Mouse (Mus musculus): ENCODE results near the gene Gm20388. TPM values are rescaled to one million over a fixed set of nuclear protein-coding genes. Genes with fewer than 3 reads are reported as not detected.
A peak's percentile ranks its signal among the peaks of the same experiment; 100 is the strongest.

Gm20388 gene
- polyA plus RNA-seq, 1 experiment from 2014 or later = 1.4 TPM

GRCm38 (mm10) chr8:121174178-121174577 is 1263.5 kb downstream of the Gm20388 start:
- no peak for ATAC-seq (ENCODE audit: low read depth)
- Histone ChIP-seq H3K36me3 (ENCODE audit: control insufficient read depth, insufficient read depth) (no peaks in the 10 kb centered on the region), H3K4me1 (ENCODE audit: control insufficient read depth, low read depth, low read length) (no peaks in the 10 kb centered on the region), H3K27me3 (ENCODE audit: control insufficient read depth, insufficient read depth, low read depth, low read length) (no peaks in the 10 kb centered on the region), H3K9me3 (replicated peaks; ENCODE audit: control insufficient read depth, low read length) (no peaks in the 10 kb centered on the region), H3K27ac (ENCODE audit: low read length) (no peak overlapping the region), H3K4me3 (ENCODE audit: low read depth, low read length) (no peak overlapping the region), H3K9ac (ENCODE audit: low read depth, low read length) (no peak overlapping the region), H3K4me2 (ENCODE audit: low read depth, low read length) (no peak overlapping the region)
- WGBS (ENCODE audit: insufficient replicate concordance) = 55% methylated on average over 10 of the region's 10 CpGs

GRCm38 (mm10) chr8:121174721-121175539 is 1264.3 kb downstream of the Gm20388 start:
- H3K4me1 ChIP-seq (ENCODE audit: control insufficient read depth, low read depth, low read length) = no peaks in the 10 kb centered on the region
- no peak overlapping the region for H3K27ac ChIP-seq (ENCODE audit: low read length)
- no peak overlapping the region for H3K9ac ChIP-seq (ENCODE audit: low read depth, low read length)
- H3K27me3 ChIP-seq (ENCODE audit: control insufficient read depth, insufficient read depth, low read depth, low read length) = no peaks in the 10 kb centered on the region
- H3K4me2 ChIP-seq (ENCODE audit: low read depth, low read length) = no peak overlapping the region
- no peaks in the 10 kb centered on the region for H3K9me3 ChIP-seq (replicated peaks; ENCODE audit: control insufficient read depth, low read length)
- H3K4me3 ChIP-seq (ENCODE audit: low read depth, low read length) = no peak overlapping the region
- ATAC-seq (ENCODE audit: low read depth) = no peak
- WGBS (ENCODE audit: insufficient replicate concordance) = 64% methylated on average over 29 of the region's 30 CpGs
- H3K36me3 ChIP-seq (ENCODE audit: control insufficient read depth, insufficient read depth) = no peaks in the 10 kb centered on the region

- 63% methylated on average over 8 of the region's 8 CpGs for WGBS (ENCODE audit: insufficient replicate concordance)
- no peaks in the 10 kb centered on the region for H3K4me1 ChIP-seq (ENCODE audit: control insufficient read depth, low read depth, low read length)
- H3K36me3 ChIP-seq (ENCODE audit: control insufficient read depth, insufficient read depth) = no peaks in the 10 kb centered on the region
Measured at GRCm38 (mm10) chr8:121175540-121176090, 1265.0 kb downstream of the Gm20388 start.

GRCm38 (mm10) chr8:121176291-121176690 is 1265.7 kb downstream of the Gm20388 start:
- no peaks in the 10 kb centered on the region for H3K9me3 ChIP-seq (replicated peaks; ENCODE audit: control insufficient read depth, low read length)
- H3K27ac ChIP-seq (ENCODE audit: low read length) = no peak overlapping the region
- H3K4me2 ChIP-seq (ENCODE audit: low read depth, low read length) = no peak overlapping the region
- ATAC-seq (ENCODE audit: low read depth) = no peak
- no peaks in the 10 kb centered on the region for H3K4me1 ChIP-seq (ENCODE audit: control insufficient read depth, low read depth, low read length)
- H3K36me3 ChIP-seq (ENCODE audit: control insufficient read depth, insufficient read depth) = no peaks in the 10 kb centered on the region
- H3K27me3 ChIP-seq (ENCODE audit: control insufficient read depth, insufficient read depth, low read depth, low read length) = no peaks in the 10 kb centered on the region
- no peak overlapping the region for H3K4me3 ChIP-seq (ENCODE audit: low read depth, low read length)
- no peak overlapping the region for H3K9ac ChIP-seq (ENCODE audit: low read depth, low read length)
- 11% methylated on average over 3 of the region's 3 CpGs for WGBS (ENCODE audit: insufficient replicate concordance)

More at GRCm38 (mm10) chr8:121175540-121176090, 1265.0 kb downstream of the Gm20388 start:
- no peak overlapping the region for H3K9ac ChIP-seq (ENCODE audit: low read depth, low read length)
- no peak overlapping the region for H3K27ac ChIP-seq (ENCODE audit: low read length)
- H3K4me3 ChIP-seq (ENCODE audit: low read depth, low read length) = no peak overlapping the region
- H3K4me2 ChIP-seq (ENCODE audit: low read depth, low read length) = no peak overlapping the region
- no peaks in the 10 kb centered on the region for H3K27me3 ChIP-seq (ENCODE audit: control insufficient read depth, insufficient read depth, low read depth, low read length)
- ATAC-seq (ENCODE audit: low read depth) = no peak
- no peaks in the 10 kb centered on the region for H3K9me3 ChIP-seq (replicated peaks; ENCODE audit: control insufficient read depth, low read length)

GRCm38 (mm10) chr8:121180474-121181284 is 1270.0 kb downstream of the Gm20388 start:
- H3K4me2 ChIP-seq (ENCODE audit: low read depth, low read length) = no peak overlapping the region
- 73% methylated on average over 21 of the region's 21 CpGs for WGBS (ENCODE audit: insufficient replicate concordance)
- no peaks in the 10 kb centered on the region for H3K4me1 ChIP-seq (ENCODE audit: control insufficient read depth, low read depth, low read length)
- H3K9ac ChIP-seq (ENCODE audit: low read depth, low read length) = no peak overlapping the region
- H3K4me3 ChIP-seq (ENCODE audit: low read depth, low read length) = no peak overlapping the region
- H3K9me3 ChIP-seq (replicated peaks; ENCODE audit: control insufficient read depth, low read length) = no peaks in the 10 kb centered on the region
- no peak for ATAC-seq (ENCODE audit: low read depth)
- H3K27me3 ChIP-seq (ENCODE audit: control insufficient read depth, insufficient read depth, low read depth, low read length) = no peaks in the 10 kb centered on the region; the same call in 1 of the 2 replicates
- no peaks in the 10 kb centered on the region for H3K36me3 ChIP-seq (ENCODE audit: control insufficient read depth, insufficient read depth)
- H3K27ac ChIP-seq (ENCODE audit: low read length) = no peak overlapping the region

GRCm38 (mm10) chr8:121181285-121181884 is 1270.7 kb downstream of the Gm20388 start:
- H3K27ac ChIP-seq (ENCODE audit: low read length) = no peak overlapping the region
- no peak overlapping the region for H3K4me2 ChIP-seq (ENCODE audit: low read depth, low read length)
- H3K36me3 ChIP-seq (ENCODE audit: control insufficient read depth, insufficient read depth) = no peaks in the 10 kb centered on the region
- no peak overlapping the region for H3K4me3 ChIP-seq (ENCODE audit: low read depth, low read length)
- H3K9me3 ChIP-seq (replicated peaks; ENCODE audit: control insufficient read depth, low read length) = no peaks in the 10 kb centered on the region
- H3K27me3 ChIP-seq (ENCODE audit: control insufficient read depth, insufficient read depth, low read depth, low read length) = no peaks in the 10 kb centered on the region; the same call in 1 of the 2 replicates
- 48% methylated on average over 10 of the region's 10 CpGs for WGBS (ENCODE audit: insufficient replicate concordance)
- H3K4me1 ChIP-seq (ENCODE audit: control insufficient read depth, low read depth, low read length) = no peaks in the 10 kb centered on the region
- no peak for ATAC-seq (ENCODE audit: low read depth)
- H3K9ac ChIP-seq (ENCODE audit: low read depth, low read length) = no peak overlapping the region

- no peak overlapping the region for H3K4me3 ChIP-seq (ENCODE audit: low read depth, low read length)
- H3K27ac ChIP-seq (ENCODE audit: low read length) = no peak overlapping the region
- H3K9ac ChIP-seq (ENCODE audit: low read depth, low read length) = no peak overlapping the region
- WGBS (ENCODE audit: insufficient replicate concordance) = 27% methylated on average over 15 of the region's 15 CpGs
- H3K36me3 ChIP-seq (ENCODE audit: control insufficient read depth, insufficient read depth) = no peaks in the 10 kb centered on the region
- H3K9me3 ChIP-seq (replicated peaks; ENCODE audit: control insufficient read depth, low read length) = no peaks in the 10 kb centered on the region
- no peaks in the 10 kb centered on the region; the same call in 1 of the 2 replicates for H3K27me3 ChIP-seq (ENCODE audit: control insufficient read depth, insufficient read depth, low read depth, low read length)
- ATAC-seq (ENCODE audit: low read depth) = peak; percentile 21; the same call in 1 of the 2 replicates
- H3K4me2 ChIP-seq (ENCODE audit: low read depth, low read length) = no peak overlapping the region
- H3K4me1 ChIP-seq (ENCODE audit: control insufficient read depth, low read depth, low read length) = no peaks in the 10 kb centered on the region
Measured at GRCm38 (mm10) chr8:121187491-121188364, 1277.1 kb downstream of the Gm20388 start.

- no peak overlapping the region for H3K27ac ChIP-seq (ENCODE audit: low read length)
- no peaks in the 10 kb centered on the region for H3K4me1 ChIP-seq (ENCODE audit: control insufficient read depth, low read depth, low read length)
- no peaks in the 10 kb centered on the region; the same call in none of the 2 replicates for H3K27me3 ChIP-seq (ENCODE audit: control insufficient read depth, insufficient read depth, low read depth, low read length)
- H3K9ac ChIP-seq (ENCODE audit: low read depth, low read length) = no peak overlapping the region
- WGBS (ENCODE audit: insufficient replicate concordance) = 42% methylated on average over 9 of the region's 9 CpGs
- no peaks in the 10 kb centered on the region for H3K9me3 ChIP-seq (replicated peaks; ENCODE audit: control insufficient read depth, low read length)
- no peak for ATAC-seq (ENCODE audit: low read depth)
- H3K4me3 ChIP-seq (ENCODE audit: low read depth, low read length) = no peak overlapping the region
- H3K36me3 ChIP-seq (ENCODE audit: control insufficient read depth, insufficient read depth) = no peaks in the 10 kb centered on the region
- H3K4me2 ChIP-seq (ENCODE audit: low read depth, low read length) = no peak overlapping the region
Measured at GRCm38 (mm10) chr8:121188994-121189393, 1278.4 kb downstream of the Gm20388 start.

Data from liver, embryonic 16.5 days (tissue).